Mouse (Mus musculus): ENCODE measurements around the gene Auts2. TPM values are rescaled to one million over a fixed set of nuclear protein-coding genes. Genes with fewer than 3 reads are reported as not detected.

The Auts2 gene
- total RNA-seq, 2 experiments from 2014 or later = 24.7 to 47.4 TPM

- DNase-seq = no peak
These were observed 94.6 kb downstream of the Auts2 start for GRCm38 (mm10) chr5:132448401-132449066.

- DNase-seq = no peak
These were observed 97.8 kb downstream of the Auts2 start for GRCm38 (mm10) chr5:132445213-132445954.

- peak; percentile 26 for DNase-seq
These were observed 100.2 kb downstream of the Auts2 start for GRCm38 (mm10) chr5:132442948-132443347.

GRCm38 (mm10) chr5:132438414-132438813, 104.7 kb downstream of the Auts2 start:
- DNase-seq = no peak

GRCm38 (mm10) chr5:132437994-132438393, 105.2 kb downstream of the Auts2 start:
- no peak for DNase-seq

GRCm38 (mm10) chr5:132437478-132437877, 105.7 kb downstream of the Auts2 start:
- no peak for DNase-seq

- peak; percentile 79 for DNase-seq
These were observed 106.2 kb downstream of the Auts2 start for GRCm38 (mm10) chr5:132436901-132437300.

GRCm38 (mm10) chr5:132436473-132436872, 106.7 kb downstream of the Auts2 start:
- no peak for DNase-seq

- DNase-seq = no peak
These were observed 107.7 kb downstream of the Auts2 start for GRCm38 (mm10) chr5:132435401-132435800.

GRCm38 (mm10) chr5:132433377-132434115, 109.6 kb downstream of the Auts2 start:
- no peak for DNase-seq

GRCm38 (mm10) chr5:132429363-132429762, 113.8 kb downstream of the Auts2 start:
- no peak for DNase-seq

GRCm38 (mm10) chr5:132426342-132426741, 116.8 kb downstream of the Auts2 start:
- DNase-seq = no peak

- DNase-seq = no peak
These were observed 117.3 kb downstream of the Auts2 start for GRCm38 (mm10) chr5:132425792-132426309.

- no peak for DNase-seq
These were observed 132.7 kb downstream of the Auts2 start for GRCm38 (mm10) chr5:132410338-132410852.

GRCm38 (mm10) chr5:132408892-132409575, 134.1 kb downstream of the Auts2 start:
- no peak for DNase-seq

GRCm38 (mm10) chr5:132400556-132400955, 142.6 kb downstream of the Auts2 start:
- peak; percentile 13 for DNase-seq

GRCm38 (mm10) chr5:132399486-132399885, 143.7 kb downstream of the Auts2 start:
- DNase-seq = no peak

GRCm38 (mm10) chr5:132395922-132396321, 147.2 kb downstream of the Auts2 start:
- no peak for DNase-seq

GRCm38 (mm10) chr5:132394800-132395575, 148.2 kb downstream of the Auts2 start:
- no peak for DNase-seq

GRCm38 (mm10) chr5:132391831-132392763, 151.0 kb downstream of the Auts2 start:
- DNase-seq = no peak
